Mouse (Mus musculus) CH12.LX (cell line): Measurements from ENCODE around the gene Arhgap18.

Experiments used
- RAD21 ChIP-seq: IDR thresholded peaks from 2 replicates; pipeline ENCODE4 v1.6.1; 2011; ENCODE audit warnings: low read depth, mild to moderate bottlenecking, low read length, improper control_type of control experiment, moderate library complexity
- RCOR1 ChIP-seq: conservative IDR thresholded peaks from 2 replicates; pipeline ENCODE4 v1.6.1; 2012; ENCODE audit warnings: low read depth, mild to moderate bottlenecking, inconsistent platforms, low read length, improper control_type of control experiment

DNA sequence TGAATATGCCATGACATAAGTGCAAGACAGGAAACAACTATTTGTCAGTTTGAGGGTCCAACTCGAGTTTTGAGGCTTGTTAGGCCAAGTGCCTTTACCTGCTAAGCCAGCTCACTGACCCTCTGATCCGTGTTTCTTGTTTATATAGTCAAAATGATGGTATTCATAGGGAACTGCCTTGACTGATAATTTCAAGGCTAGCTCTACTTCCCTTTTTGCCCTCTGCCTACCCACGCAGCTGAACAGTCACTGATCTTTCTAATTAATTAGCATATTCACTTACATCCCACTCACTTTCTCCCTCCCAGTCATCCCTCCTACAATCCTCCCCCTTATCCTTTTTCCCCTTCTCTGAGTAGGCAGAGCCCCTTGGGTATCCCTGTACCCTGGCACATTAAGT, 2.4 kb upstream of the Arhgap18 start:
- no peak for TF ChIP-seq RAD21
- no peak for TF ChIP-seq RCOR1
